Mouse (Mus musculus) cerebellum, postnatal 25 days (tissue): Measurements from ENCODE around the gene 1700020D05Rik.

Experiments
- DNase-seq, 2 experiments: peaks; one replicate each; pipeline ENCODE4 v3.0.0; 2021; ENCODE audit warnings: mixed read lengths in 2 of 2

1700020D05Rik gene

DNA sequence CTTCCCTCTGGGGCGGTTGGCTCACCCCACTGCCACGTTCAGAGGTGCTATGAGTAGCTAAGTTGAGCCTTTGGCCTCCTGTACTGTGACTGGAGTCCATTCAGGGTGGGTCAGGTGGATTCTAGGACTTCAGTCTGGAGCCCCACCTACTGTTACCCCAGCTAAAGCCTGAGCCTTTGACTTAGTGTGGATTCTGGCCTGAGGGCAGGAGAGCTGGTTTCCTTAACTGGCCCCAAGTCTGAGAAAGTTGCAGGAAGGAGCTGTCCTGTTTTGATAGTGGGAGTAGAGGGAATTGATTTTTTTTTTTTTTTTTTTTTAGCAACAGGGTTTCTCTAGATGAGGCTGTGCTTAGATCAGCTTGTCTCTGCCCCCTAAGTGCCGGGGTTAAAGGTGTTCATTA, 9.3 kb downstream of the 1700020D05Rik start:
- no peak for DNase-seq

- DNase-seq = peak; percentile 24 to 27
Measured at GRCm38 (mm10) chr19:5493301-5493721, 10.3 kb downstream of the 1700020D05Rik start.

DNA sequence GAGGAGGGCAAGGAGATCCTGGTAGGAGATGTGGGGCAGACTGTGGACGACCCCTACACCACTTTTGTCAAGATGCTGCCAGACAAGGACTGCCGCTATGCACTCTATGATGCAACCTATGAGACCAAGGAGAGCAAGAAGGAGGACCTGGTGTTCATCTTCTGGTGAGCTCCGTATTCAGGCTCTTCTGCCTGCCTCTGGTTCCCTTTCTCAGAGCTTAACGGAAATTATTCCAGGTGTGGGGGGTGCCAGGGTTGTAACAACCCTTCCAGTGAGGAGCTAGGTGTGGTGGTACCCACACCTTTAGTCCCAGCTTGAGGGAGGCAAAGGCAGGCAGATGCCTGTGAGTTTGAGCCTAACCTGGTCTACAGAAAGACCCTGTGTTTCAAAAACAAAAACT, 10.9 kb downstream of the 1700020D05Rik start:
- DNase-seq = peak in 1 of 2 experiments; percentile 16

GRCm38 (mm10) chr19:5490898-5491708, 12.5 kb downstream of the 1700020D05Rik start:
- DNase-seq = peak; percentile 85

DNA sequence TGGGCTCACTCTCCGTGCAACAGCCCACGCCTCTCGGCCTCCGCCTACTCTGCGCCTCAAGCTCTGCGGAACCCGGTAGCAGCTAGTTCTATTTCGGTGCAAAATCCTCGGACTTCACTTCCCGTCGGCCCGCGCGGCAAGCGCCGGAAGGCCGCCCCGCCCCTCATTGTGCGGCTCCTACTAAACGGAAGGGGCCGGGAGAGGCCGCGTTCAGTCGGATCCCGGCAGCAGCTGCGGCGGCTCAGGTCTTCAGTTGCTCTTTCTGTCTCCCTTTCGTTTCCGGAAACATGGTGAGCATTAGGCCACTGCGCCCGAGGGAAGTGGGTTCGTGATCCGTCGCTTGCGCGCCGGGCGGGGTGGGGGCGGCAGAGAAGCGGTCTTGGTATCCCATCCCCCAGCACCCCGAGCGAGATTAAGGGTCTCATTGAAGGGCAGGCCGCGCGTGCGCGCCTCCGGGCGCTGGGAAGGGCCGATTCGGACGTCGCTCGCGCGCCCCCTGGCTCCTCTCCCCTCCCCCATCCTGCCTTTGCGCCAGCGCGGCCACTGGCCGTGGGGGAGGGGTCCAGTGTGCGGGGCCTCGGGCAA, 13.2 kb downstream of the 1700020D05Rik start, which contains the start of gene Cfl1:
TSS of gene Cfl1 (plus strand) at position 143 of the 585 bp plus-strand sequence.
- DNase-seq = peak; percentile 95 to 97

DNA sequence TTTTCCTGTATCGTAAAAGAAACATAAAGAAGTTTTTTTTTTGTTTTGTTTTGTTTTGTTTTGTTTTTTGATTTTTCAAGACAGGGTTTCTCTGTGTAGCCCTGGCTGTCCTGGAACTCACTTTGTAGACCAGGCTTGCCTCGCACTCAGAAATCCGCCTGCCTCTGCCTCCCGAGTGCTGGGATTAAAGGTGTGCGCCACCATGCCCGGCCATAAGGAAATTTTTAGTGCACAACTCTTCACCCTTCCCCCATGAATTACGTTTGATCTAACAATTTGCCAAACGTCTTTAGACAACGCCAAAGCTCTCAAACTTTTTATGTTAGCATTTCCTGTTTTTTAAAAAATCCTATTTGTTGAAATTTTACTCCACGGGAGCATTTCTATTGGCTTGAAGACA, 13.9 kb downstream of the 1700020D05Rik start:
- peak; percentile 24 to 25 for DNase-seq

DNA sequence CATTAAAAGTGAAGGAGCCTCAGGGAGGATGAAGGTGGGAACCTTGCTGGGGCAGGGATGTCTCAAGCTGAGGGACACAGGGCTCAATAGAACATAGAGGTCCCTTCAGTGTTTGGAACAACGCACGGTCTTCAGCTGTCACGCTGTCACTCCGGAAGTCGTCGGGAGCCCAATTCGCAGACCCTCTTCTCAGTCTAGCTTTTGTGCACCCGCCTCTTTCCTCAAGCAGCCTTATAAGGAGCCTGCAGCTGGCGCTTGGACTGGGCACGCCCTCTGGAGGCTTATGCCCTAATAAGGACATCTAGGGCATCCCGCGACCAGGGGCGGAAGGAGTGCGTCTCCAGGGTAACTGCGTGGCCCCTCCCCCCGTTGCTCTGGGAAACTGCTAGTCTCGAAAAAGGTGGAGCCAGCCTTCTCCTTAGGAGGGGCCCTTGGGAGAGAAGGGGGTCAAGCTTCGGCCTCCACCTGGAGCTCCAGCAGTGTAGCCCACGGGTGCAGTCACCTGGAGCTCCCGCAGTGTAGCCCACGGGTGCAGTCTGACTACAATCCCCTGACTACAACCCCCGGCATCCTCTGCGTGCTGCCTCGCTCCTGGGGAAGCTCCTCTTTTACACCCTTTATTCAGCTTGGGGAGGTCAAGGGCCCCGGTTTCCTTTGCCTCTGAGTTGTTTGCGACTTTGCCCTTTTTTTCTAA, 14.6 kb downstream of the 1700020D05Rik start:
- DNase-seq = peak; percentile 97

- peak; percentile 98 for DNase-seq
Measured at GRCm38 (mm10) chr19:5487768-5488550, 15.6 kb downstream of the 1700020D05Rik start, which contains the start of gene Mus81. Gene Mus81, minus strand, starts transcription at chr19:5488402.

- DNase-seq = peak; percentile 39 to 44
Measured at GRCm38 (mm10) chr19:5486771-5487170, 16.8 kb downstream of the 1700020D05Rik start.

- DNase-seq = peak; percentile 84 to 85
Measured at GRCm38 (mm10) chr19:5486286-5486685, 17.3 kb downstream of the 1700020D05Rik start.

GRCm38 (mm10) chr19:5485821-5486220, 17.8 kb downstream of the 1700020D05Rik start:
- peak; percentile 88 for DNase-seq

DNA sequence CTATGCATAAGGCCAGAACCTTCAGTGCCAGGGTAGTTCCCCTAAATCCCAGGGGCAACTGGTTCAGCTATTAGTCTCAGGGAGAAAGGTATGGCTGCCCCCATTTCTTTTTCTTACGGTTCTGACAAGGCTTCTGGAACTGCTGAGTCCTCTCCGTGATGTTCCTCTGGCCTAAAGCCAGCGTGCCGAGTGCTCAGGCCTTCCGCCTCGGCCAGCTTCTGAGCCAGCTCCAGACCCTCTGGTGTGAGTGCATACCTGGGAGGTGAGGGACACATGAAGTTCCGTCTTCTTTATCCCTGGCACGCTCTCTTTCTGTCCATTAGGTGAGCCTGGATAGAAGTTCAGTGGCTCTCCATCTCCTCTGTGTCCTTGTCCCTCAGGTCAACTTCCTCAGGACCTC, 18.2 kb downstream of the 1700020D05Rik start:
- DNase-seq = peak in 1 of 2 experiments; percentile 80

DNA sequence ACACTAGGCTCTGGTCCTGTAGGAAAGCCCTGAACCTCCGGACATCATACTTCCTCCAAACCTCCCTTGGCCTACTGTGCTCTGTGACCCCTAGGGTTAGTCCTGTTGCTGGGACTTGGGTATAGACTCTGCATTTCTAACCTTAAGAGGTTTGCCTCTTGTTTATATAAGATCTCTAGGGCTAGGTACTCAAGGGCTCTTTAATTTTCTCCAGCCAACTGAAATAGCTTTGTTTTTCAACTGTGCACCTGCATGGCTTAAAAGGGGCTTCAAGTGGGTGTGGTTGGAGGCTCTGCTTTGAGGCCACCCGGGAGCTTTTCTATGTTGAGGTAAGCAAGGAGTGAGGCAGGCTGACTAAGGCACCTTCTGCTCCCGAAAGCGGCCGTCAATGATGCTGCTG, 19.1 kb downstream of the 1700020D05Rik start:
- DNase-seq = no peak

DNA sequence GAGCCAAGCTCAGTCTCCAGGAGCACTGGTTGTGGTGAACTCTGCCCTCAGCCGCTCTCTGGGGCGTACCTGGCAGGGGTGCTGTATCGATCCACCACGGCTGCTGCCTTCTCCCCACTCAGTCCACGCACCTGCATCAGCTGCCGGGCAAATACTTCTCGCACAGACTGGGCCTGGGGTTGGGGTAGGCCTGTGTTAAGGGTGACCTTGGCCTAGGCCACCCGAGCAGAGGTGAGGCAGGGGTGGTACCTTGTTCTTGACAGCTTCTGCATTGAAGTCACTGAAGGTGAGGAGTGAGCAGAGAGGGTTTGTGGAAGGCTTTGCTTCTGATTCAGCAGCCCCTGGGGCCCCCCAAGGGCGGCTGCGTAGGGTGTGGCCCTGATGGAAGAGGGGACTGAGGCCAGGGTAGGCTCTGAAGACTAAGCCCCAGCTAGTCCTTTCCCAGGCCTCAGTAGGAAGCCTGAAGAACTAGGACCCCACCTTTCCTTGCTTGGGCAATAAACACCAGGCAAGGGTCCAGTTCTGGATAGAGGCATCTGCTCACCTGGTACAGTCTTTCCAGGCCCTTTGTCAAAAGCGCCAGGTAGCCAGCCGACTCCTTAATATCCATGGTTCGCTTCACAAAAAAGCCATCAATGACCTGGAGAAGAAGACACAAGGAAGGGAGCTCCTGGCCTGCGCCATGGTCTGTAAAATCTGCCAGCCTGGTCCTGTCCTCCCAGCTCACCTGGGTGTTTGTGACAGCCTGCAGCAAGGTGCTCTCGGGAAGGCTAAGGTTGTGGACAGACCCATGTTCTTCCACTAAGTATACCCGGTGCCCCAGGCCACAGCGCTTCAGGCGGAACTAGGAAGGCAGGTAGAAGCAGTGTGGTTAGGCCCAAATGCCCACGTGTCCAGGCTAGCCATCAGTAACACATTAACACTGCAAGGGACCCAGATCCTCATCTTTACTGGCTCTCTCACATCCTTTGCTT, 19.9 kb downstream of the 1700020D05Rik start:
- DNase-seq = peak; percentile 51

- DNase-seq = peak in 1 of 2 experiments; percentile 39
Measured at GRCm38 (mm10) chr19:5481398-5481797, 22.2 kb downstream of the 1700020D05Rik start.

GRCm38 (mm10) chr19:5480016-5480415, 23.6 kb downstream of the 1700020D05Rik start:
- peak; percentile 39 to 44 for DNase-seq

DNA sequence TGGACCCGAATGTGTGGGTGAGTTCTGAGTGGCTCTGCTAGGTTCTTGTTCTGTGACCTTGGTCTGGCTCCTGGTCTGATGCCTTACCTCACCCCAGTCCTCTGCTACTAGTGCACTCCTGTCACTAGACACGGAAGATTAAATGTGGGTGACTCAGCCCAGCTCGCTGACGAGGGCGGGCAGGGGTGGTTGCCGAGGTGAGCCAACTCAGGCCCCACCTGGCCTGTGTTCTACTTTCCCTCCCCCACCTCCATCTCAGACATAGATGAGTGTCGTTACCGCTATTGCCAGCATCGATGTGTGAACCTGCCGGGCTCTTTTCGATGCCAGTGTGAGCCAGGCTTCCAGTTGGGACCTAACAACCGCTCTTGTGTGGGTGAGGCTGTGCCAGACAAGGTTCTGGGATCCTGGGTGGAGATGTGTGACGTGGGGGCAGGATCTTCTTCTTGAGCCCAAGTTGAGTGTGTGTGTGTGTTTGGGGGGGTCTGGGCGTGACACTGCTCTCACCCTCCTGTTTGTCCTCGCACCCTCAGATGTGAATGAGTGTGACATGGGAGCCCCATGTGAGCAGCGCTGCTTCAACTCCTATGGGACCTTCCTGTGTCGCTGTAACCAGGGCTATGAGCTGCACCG, 25.8 kb downstream of the 1700020D05Rik start:
- DNase-seq = no peak

DNA sequence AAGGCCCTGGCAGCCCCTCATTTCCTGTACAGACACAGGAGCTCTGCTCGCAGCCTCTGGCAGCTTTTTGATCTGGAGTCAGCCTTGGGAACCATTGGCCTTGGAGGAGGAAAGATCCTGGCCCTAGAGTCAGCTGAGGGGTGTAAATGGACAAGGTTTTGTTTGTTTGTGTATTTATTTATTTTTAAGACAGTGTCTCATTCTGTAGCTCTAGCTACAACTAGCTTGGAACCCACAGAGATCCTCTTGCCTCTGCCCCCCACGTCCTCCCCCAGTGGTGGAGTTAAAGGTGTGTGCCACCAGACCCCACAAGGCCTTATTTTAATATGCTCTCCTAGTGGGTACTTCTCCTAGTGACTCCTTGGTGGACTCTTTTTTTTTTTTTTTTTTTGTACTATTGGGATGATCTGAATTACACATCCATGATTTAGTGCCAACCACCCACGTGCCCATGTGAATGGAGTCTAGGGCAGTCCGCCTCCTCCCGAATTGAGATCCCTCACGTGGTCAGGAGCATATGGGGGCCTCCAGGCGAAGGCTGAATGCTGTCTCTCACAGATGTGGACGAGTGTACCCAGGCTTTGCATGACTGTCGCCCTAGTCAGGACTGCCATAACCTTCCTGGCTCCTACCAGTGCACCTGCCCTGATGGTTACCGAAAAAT, 26.5 kb downstream of the 1700020D05Rik start:
- peak in 1 of 2 experiments; percentile 38 for DNase-seq

DNA sequence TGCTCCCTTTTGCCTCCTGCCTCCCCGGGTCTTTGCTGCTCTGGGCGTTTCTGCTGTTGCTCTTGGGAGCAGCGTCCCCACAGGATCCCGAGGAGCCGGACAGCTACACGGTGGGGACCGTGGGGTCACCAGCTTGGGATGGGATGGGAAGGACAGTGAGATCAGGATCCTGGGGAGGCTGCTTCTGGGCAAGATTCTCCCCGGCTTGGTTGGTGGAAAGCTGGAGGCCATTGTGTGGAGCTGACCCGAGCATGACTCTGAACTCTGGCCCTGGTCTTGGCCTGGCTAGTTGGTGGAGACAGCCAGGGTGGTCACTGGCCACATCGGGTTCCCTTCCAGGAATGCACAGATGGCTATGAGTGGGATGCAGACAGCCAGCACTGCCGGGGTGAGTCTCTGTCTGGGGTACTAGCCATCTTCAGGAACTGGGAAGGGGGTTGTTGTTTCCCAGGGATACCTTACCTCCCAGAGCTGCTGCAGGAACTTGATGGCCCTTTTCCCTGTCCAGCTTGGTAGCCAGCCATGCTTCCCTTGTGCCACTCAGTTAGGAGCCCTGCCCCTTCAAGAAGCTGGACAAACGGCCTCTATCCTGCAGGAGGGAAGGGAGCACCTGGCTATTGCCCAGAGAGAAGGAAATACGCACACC, 28.4 kb downstream of the 1700020D05Rik start:
- DNase-seq = peak; percentile 63 to 75
